ENCODE assay signal across 8 mouse cellular contexts in the genomic region with DNA sequence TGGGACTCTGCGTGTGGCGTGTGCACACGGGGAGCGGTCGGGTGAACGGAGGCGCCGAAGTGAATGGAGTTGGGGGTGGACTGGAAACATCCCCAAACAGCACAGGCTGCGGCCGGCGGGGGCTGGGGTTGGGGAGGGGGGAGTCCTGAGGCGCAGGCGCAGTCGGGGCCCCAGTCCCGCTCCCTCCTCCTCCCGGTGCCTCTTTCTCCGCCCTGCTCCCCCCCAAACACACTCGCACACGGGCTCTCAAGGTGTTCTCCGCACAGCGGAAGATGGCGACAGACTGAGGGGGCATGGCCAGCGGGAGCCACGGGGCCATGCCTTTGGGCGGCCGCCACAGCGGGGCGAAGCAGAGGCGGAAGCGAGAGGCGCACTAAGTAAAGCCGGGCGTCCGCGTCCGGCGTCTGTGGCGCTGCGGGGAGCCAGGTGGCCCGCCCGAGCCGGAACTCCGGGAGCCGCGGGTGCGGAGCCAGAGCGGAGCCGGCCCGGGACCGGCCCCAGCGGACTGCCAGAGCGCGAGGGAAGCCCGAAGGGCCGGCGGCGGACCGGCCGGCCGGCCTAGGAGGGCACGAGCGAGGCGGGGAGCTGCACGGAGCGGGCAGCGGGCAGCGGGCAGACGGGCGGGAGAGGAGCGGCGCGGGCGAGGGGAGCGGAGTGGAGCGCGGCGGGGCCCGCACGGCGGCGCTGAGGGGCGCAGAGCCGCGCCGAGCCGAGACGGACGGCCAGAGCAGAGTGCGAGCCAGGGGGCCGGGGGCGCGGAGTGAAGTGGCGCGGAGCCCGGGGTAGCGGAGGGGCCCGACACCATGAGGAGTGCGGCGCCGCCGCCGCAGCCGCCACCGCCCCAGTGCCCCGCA. TPM values are rescaled to one million over a fixed set of nuclear protein-coding genes. Genes with fewer than 3 reads are reported as not detected.
A peak's percentile ranks its signal among the peaks of the same experiment; 100 is the strongest.
DNase-seq lines count a peak whose midpoint lies in the region; ATAC-seq lines count a peak whose summit lies in the region.

No protein-coding gene starts in this region.

- peaks cover 4% of the 10 kb centered on the region; the same call in 1 of the 2 replicates for H3K4me1 ChIP-seq in hindbrain, embryonic 14.5 days (replicated peaks; ENCODE audit: control insufficient read depth, insufficient read depth, low read length)
- no peaks in the 10 kb centered on the region for H3K4me1 ChIP-seq in midbrain, embryonic 11.5 days (ENCODE audit: control insufficient read depth, insufficient read depth, low read length)

- H3K36me3 ChIP-seq in hindbrain, embryonic 14.5 days (replicated peaks; ENCODE audit: control insufficient read depth, insufficient read depth), result no peaks in the 10 kb centered on the region
- no peaks in the 10 kb centered on the region for H3K36me3 ChIP-seq in midbrain, embryonic 11.5 days (ENCODE audit: control insufficient read depth, insufficient read depth, low read length)

- WGBS in hindbrain, embryonic 14.5 days, result 18% methylated on average over 43 of the region's 105 CpGs
- WGBS in midbrain, embryonic 11.5 days, result 26% methylated on average over 61 of the region's 105 CpGs

- peak; percentile 87 for ATAC-seq in hindbrain, embryonic 14.5 days (ENCODE audit: low FRiP score)
- ATAC-seq in midbrain, embryonic 11.5 days (ENCODE audit: low FRiP score), result peak; percentile 82
- ATAC-seq in activated CD4-positive, CD25-positive, alpha-beta regulatory T cell, adult 4 months, result no peak

- peaks cover 14% of the 10 kb centered on the region; the same call in 1 of the 2 replicates for H3K27me3 ChIP-seq in hindbrain, embryonic 14.5 days (ENCODE audit: control insufficient read depth, insufficient read depth, low read length)
- peaks cover 9% of the 10 kb centered on the region for H3K27me3 ChIP-seq in midbrain, embryonic 11.5 days (ENCODE audit: control insufficient read depth, insufficient read depth, low read length)

- peak overlapping the region; percentile 64 for H3K9ac ChIP-seq in hindbrain, embryonic 14.5 days
- peak overlapping the region; percentile 61 for H3K9ac ChIP-seq in midbrain, embryonic 11.5 days (ENCODE audit: low read length)

- peak overlapping the region; percentile 60 for H3K4me2 ChIP-seq in hindbrain, embryonic 14.5 days (replicated peaks)
- peak overlapping the region; percentile 57 for H3K4me2 ChIP-seq in midbrain, embryonic 11.5 days

- peak; percentile 17 for DNase-seq in ovary, postnatal 36 days (ENCODE audit: low spot score)
- DNase-seq in ovary, adult 18-20 months (ENCODE audit: low spot score), result no peak
- DNase-seq in cerebellum, postnatal 4 days (ENCODE audit: low spot score in 2 of 2), result peak; percentile 20 to 45
- peak; percentile 40 for DNase-seq in hindbrain, embryonic 14.5 days (ENCODE audit: low spot score)
- peak; percentile 13 for DNase-seq in left cerebral cortex, adult 11 months (ENCODE audit: low spot score)
- peak; percentile 91 for DNase-seq in midbrain, embryonic 11.5 days (ENCODE audit: low spot score, missing footprints)
- peak; percentile 49 for DNase-seq in testis, postnatal 14 days (ENCODE audit: low spot score)

- H3K27ac ChIP-seq in hindbrain, embryonic 14.5 days, result peak overlapping the region; percentile 66
- H3K27ac ChIP-seq in midbrain, embryonic 11.5 days (ENCODE audit: low read depth, low read length), result peak overlapping the region; percentile 40; the same call in 1 of the 2 replicates

- H3K4me3 ChIP-seq in hindbrain, embryonic 14.5 days (replicated peaks; ENCODE audit: low read length), result peak overlapping the region; percentile 61
- H3K4me3 ChIP-seq in midbrain, embryonic 11.5 days (ENCODE audit: low read depth, low read length), result peak overlapping the region; percentile 53

- H3K9me3 ChIP-seq in hindbrain, embryonic 14.5 days (ENCODE audit: control insufficient read depth, low read length), result no peaks in the 10 kb centered on the region
- H3K9me3 ChIP-seq in midbrain, embryonic 11.5 days (ENCODE audit: control insufficient read depth, low read length), result no peaks in the 10 kb centered on the region

RNA-seq across cellular contexts. Expression of a gene that starts 0.7 kb away (rescaled TPM):
- polyA plus RNA-seq in hindbrain, embryonic 14.5 days (2014; fragmentation: Nextera tagmentation; extraction: Ambion mirVana), result 2.1 and 2.4 TPM in 2 replicates
- polyA plus RNA-seq in midbrain, embryonic 11.5 days (2014; fragmentation: Nextera tagmentation; extraction: Ambion mirVana), result 0.87 and 0.90 TPM in 2 replicates
- polyA plus RNA-seq in activated CD4-positive, CD25-positive, alpha-beta regulatory T cell, adult 4 months (2017; shearing (Covaris generic)), result not detected
